Mouse (Mus musculus) heart, embryonic 12.5 days (tissue): ENCODE data around the gene Abtb1. TPM values are rescaled to one million over a fixed set of nuclear protein-coding genes. Genes with fewer than 3 reads are reported as not detected.

Experiments used
- ATAC-seq: fragments of 200-750 bp; cut with Nextera tagmentation; 2 replicates; pipeline ENCODE4 v1.8.0; 2017; ENCODE audit warnings: moderate TSS enrichment, moderate library complexity; ENCODE audit not compliant: insufficient number of reproducible peaks, low FRiP score
- H3K27ac ChIP-seq: fragments of 300-500 bp; sonication (generic); 2 replicates; pipeline ENCODE4 v1.5.1; 2016; ENCODE audit warnings: mild to moderate bottlenecking, moderate library complexity; ENCODE audit not compliant: poor library complexity, severe bottlenecking
- H3K27me3 ChIP-seq: fragments of 300-500 bp; sonication (generic); replicated peaks from 2 replicates; pipeline ENCODE4 v1.6.1; 2016; ENCODE audit warnings: mild to moderate bottlenecking, moderate library complexity
- H3K36me3 ChIP-seq: fragments of 300-500 bp; sonication (generic); 2 replicates; pipeline ENCODE4 v1.6.1; 2016; ENCODE audit warnings: mild to moderate bottlenecking, moderate library complexity
- H3K4me1 ChIP-seq: fragments of 300-500 bp; sonication (generic); replicated peaks from 2 replicates; pipeline ENCODE4 v1.6.1; 2016; ENCODE audit warnings: mild to moderate bottlenecking
- H3K4me2 ChIP-seq: fragments of 300-500 bp; sonication (generic); 2 replicates; pipeline ENCODE4 v1.6.1; 2016; ENCODE audit warnings: mild to moderate bottlenecking, moderate library complexity
- H3K4me3 ChIP-seq: fragments of 300-500 bp; sonication (generic); 2 replicates; pipeline ENCODE4 v1.5.1; 2016; ENCODE audit warnings: mild to moderate bottlenecking
- H3K9ac ChIP-seq: fragments of 300-500 bp; sonication (generic); 2 replicates; pipeline ENCODE4 v1.6.1; 2016; ENCODE audit warnings: mild to moderate bottlenecking, moderate library complexity
- H3K9me3 ChIP-seq: fragments of 300-500 bp; sonication (generic); replicated peaks from 2 replicates; pipeline ENCODE4 v1.6.1; 2016; ENCODE audit warnings: mild to moderate bottlenecking, moderate library complexity
- WGBS: fragments of 180-500 bp; shearing (Covaris S2); methylation state at CpG from one replicate; pipeline ENCODE4 v1.1.7; 2016; 5-methylcytosine and 5-hydroxymethylcytosine counted together
- polyA plus RNA-seq: library from polyadenylated mRNA; unstranded; fragments of >200 nt; fragmentation: Nextera tagmentation; extraction: Ambion mirVana; gene quantifications from 2 replicates; pipeline ENCODE4 v1.2.1, GENCODE M21; 2016

The Abtb1 gene
- polyA plus RNA-seq, 1 experiment from 2014 or later = 22.0 TPM

DNA sequence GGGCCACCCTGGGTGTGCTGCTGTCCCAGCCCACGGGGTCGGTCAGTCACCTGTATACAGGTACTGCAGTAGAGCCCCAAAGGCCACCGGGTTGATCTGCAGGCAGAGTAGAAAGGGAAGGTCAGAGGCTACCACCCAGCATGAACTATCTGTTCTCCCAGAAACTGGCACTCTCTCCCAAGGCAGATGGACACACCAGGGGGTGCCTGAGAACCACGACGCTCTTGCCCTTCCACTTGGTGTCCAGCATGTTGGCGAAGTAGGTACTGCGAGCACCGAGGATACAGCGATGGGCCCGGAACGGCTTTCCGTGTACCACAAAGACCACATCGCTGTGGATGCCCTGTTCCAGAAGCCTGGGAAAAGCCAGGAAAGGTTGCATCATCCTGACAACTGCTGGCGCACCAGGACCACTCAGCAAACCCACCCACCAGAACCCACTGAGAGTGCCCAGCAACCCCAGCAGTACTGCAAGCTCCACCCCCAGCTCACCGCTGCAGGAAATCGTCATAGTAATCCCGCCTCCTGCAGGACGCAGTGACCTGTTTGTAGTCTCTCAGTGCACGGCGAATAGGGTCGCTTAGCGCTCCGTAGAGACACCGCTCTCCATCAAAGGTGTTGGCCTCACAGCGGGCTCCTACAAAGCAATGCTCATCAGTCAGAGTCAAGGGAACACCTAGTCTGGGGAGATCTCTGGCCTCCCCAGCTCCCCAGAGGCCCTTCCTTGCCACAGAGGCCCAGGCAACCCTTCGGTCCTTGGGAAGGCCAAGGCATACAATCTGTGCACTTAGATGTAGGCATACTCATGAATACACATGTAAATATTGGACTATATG, 2.4 kb downstream of the Abtb1 start:
- Histone ChIP-seq H3K4me2 (no peak overlapping the region), H3K27me3 (no peaks in the 10 kb centered on the region), H3K4me3 (no peak overlapping the region), H3K36me3 (peaks cover 44% of the 10 kb centered on the region), H3K27ac (no peak overlapping the region), H3K9ac (no peak overlapping the region), H3K9me3 (no peaks in the 10 kb centered on the region), H3K4me1 (peaks cover 20% of the 10 kb centered on the region)
- 73% methylated on average over 26 of the region's 26 CpGs for WGBS
- no peak for ATAC-seq

DNA sequence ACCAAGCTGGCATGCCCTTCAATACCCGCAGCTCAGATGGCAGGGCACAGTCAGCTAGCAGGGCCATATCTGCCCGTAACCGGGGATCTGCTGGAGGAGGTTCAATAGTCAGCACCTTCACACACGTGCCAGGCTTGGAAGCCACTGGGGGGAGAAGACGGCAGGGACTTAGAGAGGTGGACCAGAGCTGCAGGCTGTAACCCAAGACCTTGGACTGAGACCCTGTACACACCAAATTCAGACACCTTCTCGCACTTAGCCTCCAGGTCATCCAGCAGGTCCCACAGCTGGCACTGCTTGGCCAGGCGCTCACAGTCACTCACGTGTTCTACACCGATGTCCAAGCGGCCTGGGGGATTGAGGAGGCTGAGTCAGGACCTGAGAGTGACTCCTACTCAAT, 3.2 kb downstream of the Abtb1 start:
- WGBS = 86% methylated on average over 10 of the region's 10 CpGs
- H3K27me3 ChIP-seq = no peaks in the 10 kb centered on the region
- H3K36me3 ChIP-seq = peaks cover 44% of the 10 kb centered on the region
- no peak overlapping the region for H3K27ac ChIP-seq
- H3K9me3 ChIP-seq = no peaks in the 10 kb centered on the region
- H3K4me1 ChIP-seq = peaks cover 27% of the 10 kb centered on the region
- no peak overlapping the region for H3K4me2 ChIP-seq
- ATAC-seq = no peak
- H3K9ac ChIP-seq = no peak overlapping the region
- H3K4me3 ChIP-seq = no peak overlapping the region

DNA sequence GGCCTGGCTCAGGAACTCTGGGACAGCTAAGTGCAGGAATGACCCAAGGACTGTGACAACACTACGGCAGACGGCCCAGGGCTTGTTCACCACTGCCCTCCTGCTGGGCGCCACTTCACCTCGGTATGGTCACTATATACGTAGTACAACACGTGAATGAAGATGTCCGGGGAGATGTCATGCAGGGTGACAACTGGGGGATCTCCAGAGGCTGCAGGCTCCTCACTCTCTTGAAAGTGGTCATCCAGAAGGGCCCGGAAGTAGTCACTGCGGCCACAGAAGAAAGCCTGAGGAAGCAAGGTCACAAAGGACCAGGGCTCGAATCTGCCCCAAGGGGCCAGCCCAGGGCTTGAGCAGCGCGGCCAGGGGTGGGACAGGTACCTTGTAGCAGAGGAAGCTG, 3.8 kb downstream of the Abtb1 start:
- Histone ChIP-seq H3K4me3 (no peak overlapping the region), H3K27me3 (no peaks in the 10 kb centered on the region), H3K9ac (no peak overlapping the region), H3K4me2 (no peak overlapping the region), H3K4me1 (peaks cover 24% of the 10 kb centered on the region), H3K27ac (no peak overlapping the region), H3K36me3 (peaks cover 44% of the 10 kb centered on the region), H3K9me3 (no peaks in the 10 kb centered on the region)
- ATAC-seq = no peak
- WGBS = 87% methylated on average over 12 of the region's 12 CpGs

DNA sequence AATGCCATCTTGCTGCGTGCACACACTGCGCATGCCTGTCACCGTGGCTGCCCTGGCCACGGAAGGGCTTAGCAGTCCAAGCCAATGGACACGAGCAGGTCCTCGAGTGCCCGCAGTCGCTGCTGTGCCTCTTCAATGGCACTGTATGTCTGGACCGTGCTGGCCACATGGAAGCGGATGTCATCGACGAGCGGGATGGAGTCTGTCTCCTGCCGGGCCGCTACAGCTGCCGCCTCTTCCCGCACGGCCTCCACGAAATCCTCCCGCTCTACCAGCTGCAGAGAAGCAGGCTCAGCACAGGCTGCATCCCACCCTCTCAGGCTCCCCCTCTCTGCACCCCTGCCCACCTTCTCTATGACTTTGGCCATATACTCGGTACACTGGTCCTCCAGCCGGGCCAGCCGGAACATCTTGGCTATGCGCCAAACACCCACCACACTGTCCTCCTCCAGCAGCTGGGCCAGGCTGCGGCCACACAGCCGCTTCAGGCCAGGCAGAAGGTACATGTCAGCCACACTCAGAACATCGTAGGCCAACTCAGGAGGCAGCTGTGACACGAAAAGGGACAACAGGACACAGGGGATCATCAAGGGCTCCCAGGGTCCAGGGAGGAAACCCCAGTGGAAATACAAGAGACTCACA, 5.5 kb downstream of the Abtb1 start:
- H3K27me3 ChIP-seq = no peaks in the 10 kb centered on the region
- no peak for ATAC-seq
- H3K9me3 ChIP-seq = no peaks in the 10 kb centered on the region
- WGBS = 88% methylated on average over 28 of the region's 28 CpGs
- no peak overlapping the region for H3K9ac ChIP-seq
- H3K4me2 ChIP-seq = no peak overlapping the region
- H3K27ac ChIP-seq = no peak overlapping the region
- peaks cover 44% of the 10 kb centered on the region for H3K36me3 ChIP-seq
- peaks cover 28% of the 10 kb centered on the region for H3K4me1 ChIP-seq
- no peak overlapping the region for H3K4me3 ChIP-seq

DNA sequence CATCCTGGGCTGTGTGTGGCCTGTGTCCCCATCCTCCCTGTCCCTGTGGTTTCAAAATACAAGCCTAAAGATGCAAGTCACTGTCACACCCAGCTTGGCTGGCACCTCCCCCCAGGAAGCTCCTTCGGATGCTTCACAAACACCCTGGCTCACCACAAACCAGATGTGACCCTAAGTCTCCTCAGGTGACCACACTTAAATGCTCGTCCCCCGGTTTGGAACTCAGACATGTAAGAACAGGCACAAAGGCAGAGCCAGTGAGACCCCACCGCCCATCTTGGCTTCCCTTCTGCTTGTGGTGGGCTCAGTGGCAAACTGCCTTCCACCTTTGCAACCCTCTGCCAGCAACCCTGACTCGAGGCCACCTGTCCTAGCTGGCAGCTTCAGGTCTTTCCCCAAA, 6.7 kb downstream of the Abtb1 start:
- Histone ChIP-seq H3K27me3 (no peaks in the 10 kb centered on the region), H3K36me3 (peaks cover 44% of the 10 kb centered on the region), H3K27ac (peak overlapping the region; percentile 13; the same call in 1 of the 2 replicates), H3K9ac (no peak overlapping the region), H3K4me2 (no peak overlapping the region), H3K4me1 (peaks cover 17% of the 10 kb centered on the region), H3K9me3 (no peaks in the 10 kb centered on the region), H3K4me3 (no peak overlapping the region)
- 69% methylated on average over 5 of the region's 5 CpGs for WGBS
- peak; percentile 72 for ATAC-seq

DNA sequence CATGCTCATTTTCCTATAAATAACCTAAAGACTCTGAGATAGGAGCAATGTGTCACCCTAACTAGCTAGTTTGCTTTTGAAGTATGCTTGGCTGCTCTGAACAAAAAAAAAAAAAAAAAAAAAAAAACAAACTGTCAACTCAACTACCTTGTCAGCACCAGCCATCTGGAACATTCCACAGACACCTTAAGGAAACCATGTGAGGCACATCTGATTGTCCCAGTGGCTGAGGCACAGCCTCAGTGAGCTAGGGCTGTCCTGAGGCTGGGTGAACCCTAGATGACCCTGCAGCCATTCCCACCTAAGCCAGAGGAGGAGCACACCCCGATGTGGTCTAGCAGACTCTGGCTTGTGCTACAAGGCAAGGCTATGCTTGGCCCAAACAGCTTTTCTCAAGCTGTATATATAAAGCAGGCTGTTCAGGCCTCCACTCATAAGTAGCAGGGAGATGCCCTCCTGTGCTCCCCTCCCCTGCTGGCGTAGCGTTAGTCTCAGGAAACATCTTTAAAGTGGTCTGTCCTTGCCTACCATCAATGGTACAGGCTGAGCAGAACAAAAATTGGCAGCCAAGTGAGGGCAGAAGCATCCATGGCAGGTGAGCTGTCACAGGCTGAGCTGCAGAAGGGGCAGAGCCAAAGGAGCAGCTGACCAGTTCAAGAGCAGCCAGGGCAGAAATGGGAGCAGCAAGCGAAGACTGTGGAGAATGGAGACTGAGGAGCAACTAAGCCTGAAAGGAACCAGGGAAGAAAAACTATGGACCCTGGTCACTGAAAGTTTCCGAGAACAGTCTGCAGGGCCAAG, 8.2 kb downstream of the Abtb1 start:
- peaks cover 17% of the 10 kb centered on the region for H3K4me1 ChIP-seq
- H3K4me2 ChIP-seq = 0 out of 2 replicates have a peak overlapping the region, but pooled peaks have one; percentile 2
- H3K4me3 ChIP-seq = no peak overlapping the region
- H3K27me3 ChIP-seq = no peaks in the 10 kb centered on the region
- no peak for ATAC-seq
- WGBS = 68% methylated on average over 5 of the region's 5 CpGs
- peaks cover 33% of the 10 kb centered on the region for H3K36me3 ChIP-seq
- H3K9me3 ChIP-seq = no peaks in the 10 kb centered on the region
- H3K9ac ChIP-seq = 0 out of 2 replicates have a peak overlapping the region, but pooled peaks have one; percentile 22
- H3K27ac ChIP-seq = peak overlapping the region; percentile 59

DNA sequence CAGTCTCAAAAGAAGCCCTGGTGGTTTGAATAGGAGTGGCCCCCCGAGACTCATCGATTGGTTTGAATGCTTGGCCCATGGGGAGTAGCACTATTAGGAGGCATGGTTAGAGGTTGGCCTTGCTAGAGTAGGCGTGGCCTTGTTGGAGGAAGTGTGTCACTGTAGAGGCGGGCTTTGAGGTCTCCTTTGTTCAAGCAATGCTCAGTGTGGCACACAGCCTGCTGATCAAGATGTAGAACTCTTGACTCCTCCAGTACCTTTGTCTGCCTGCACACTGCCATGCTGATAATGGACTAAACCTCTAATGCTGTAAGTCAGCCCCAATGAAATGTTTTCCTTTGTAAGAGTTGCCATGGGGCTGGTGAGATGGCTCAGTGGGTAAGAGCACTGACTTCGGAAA, 9.1 kb downstream of the Abtb1 start:
- no peak overlapping the region for H3K4me3 ChIP-seq
- no peak overlapping the region for H3K4me2 ChIP-seq
- ATAC-seq = no peak; the same call in 1 of the 2 replicates
- peaks cover 24% of the 10 kb centered on the region for H3K36me3 ChIP-seq
- peaks cover 17% of the 10 kb centered on the region for H3K4me1 ChIP-seq
- no peaks in the 10 kb centered on the region for H3K9me3 ChIP-seq
- H3K27ac ChIP-seq = 0 out of 2 replicates have a peak overlapping the region, but pooled peaks have one; percentile 35
- 80% methylated on average over 5 of the region's 5 CpGs for WGBS
- H3K9ac ChIP-seq = no peak overlapping the region
- no peaks in the 10 kb centered on the region for H3K27me3 ChIP-seq

DNA sequence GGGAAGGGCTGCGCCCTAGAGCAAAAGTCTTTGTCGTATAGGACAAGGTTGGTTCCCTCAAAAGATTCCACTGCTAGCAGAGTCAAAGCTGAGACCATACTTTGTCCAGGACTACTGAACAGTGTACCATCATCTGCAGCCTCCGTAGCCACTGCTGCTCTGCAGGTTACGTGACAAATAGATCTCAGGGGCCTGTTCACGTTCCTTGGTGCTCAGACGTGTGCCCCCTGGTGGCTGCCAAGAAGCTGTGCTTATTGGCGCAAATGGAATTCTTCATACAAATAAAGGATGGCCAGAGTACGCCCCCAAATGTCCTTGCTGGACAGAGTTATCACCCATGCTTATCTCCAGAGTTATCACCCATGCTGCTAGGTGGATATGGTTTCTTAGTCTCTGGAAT, 10.3 kb downstream of the Abtb1 start:
- H3K9me3 ChIP-seq = no peaks in the 10 kb centered on the region
- H3K36me3 ChIP-seq = peaks cover 14% of the 10 kb centered on the region
- no peak for ATAC-seq
- H3K27me3 ChIP-seq = no peaks in the 10 kb centered on the region
- H3K27ac ChIP-seq = no peak overlapping the region
- no peak overlapping the region for H3K4me2 ChIP-seq
- H3K4me3 ChIP-seq = no peak overlapping the region
- peaks cover 26% of the 10 kb centered on the region for H3K4me1 ChIP-seq
- no peak overlapping the region for H3K9ac ChIP-seq
- WGBS = 29% methylated on average over 8 of the region's 8 CpGs

DNA sequence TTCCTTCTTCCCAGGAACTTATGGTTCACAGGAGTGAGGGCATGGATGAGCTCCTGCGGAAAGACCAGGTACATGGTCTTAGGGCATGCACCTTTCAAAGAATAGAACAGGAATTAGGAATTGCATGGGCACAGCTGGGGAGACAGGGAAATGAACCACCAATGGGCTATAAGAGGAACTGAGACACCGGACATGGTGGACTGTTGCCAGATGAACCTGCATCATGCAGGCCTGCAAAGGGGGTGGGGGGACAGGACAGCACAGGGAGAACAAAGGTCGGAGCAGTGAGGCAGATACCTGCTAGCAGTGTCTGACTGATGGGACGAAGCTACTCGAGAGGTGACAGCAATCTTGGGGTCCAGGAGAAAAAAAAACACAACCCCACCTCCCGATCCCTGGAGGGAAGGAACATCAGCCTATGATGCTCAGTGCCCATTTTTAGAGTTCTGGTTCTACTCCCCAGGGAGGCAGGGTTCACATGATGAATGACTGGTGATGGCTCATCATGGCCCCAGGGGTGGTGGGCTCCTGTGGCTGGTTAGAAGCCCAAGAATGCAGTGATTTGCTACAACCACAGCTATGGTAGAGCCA, 11.6 kb downstream of the Abtb1 start:
- WGBS = 77% methylated on average over 6 of the region's 6 CpGs
- no peak overlapping the region for H3K9ac ChIP-seq
- no peaks in the 10 kb centered on the region for H3K9me3 ChIP-seq
- no peak overlapping the region for H3K27ac ChIP-seq
- ATAC-seq = no peak
- H3K36me3 ChIP-seq = peaks cover 2% of the 10 kb centered on the region
- H3K4me2 ChIP-seq = no peak overlapping the region
- peaks cover 30% of the 10 kb centered on the region for H3K4me1 ChIP-seq
- no peaks in the 10 kb centered on the region for H3K27me3 ChIP-seq
- H3K4me3 ChIP-seq = no peak overlapping the region

DNA sequence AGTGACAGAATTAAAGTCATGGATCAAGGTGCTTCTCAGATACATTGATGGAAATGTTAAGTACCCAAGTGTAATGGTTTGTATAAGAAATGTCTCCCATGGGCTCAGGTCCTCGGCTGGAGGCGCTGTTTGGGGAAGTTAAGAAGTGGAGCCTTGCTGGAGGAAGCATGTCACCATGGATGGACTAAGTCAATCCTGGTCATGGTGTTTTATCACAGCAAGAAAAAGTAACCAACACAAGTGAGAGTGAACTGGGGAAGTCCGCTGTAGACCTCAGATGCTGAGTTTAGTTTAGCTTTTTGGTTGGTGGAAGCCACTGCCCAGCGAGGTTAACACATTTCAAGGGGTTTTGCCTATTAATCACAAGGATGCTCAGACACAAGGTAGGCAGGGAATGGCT, 12.2 kb downstream of the Abtb1 start:
- Histone ChIP-seq H3K27me3 (no peaks in the 10 kb centered on the region), H3K27ac (no peak overlapping the region), H3K4me1 (peaks cover 30% of the 10 kb centered on the region), H3K9ac (no peak overlapping the region), H3K4me2 (no peak overlapping the region), H3K9me3 (no peaks in the 10 kb centered on the region), H3K36me3 (no peaks in the 10 kb centered on the region), H3K4me3 (no peak overlapping the region)
- ATAC-seq = no peak
- 74% methylated on average over 4 of the region's 4 CpGs for WGBS
